Mouse (Mus musculus) brain, embryonic 14.5 days (tissue): ENCODE measurements around the gene Clba1.

Experiments
- CTCF ChIP-seq: fragments of 200-500 bp; IDR thresholded peaks from 2 replicates; pipeline ENCODE4 v1.5.1; 2012; ENCODE audit warnings: inconsistent platforms, mild to moderate bottlenecking, moderate library complexity, borderline replicate concordance; ENCODE audit not compliant: insufficient read depth, insufficient read length; ENCODE audit errors: extremely low read depth
- POLR2A ChIP-seq: fragments of 200-500 bp; IDR thresholded peaks from 2 replicates; pipeline ENCODE4 v1.6.1; 2012; ENCODE audit warnings: mild to moderate bottlenecking, inconsistent platforms, borderline replicate concordance; ENCODE audit not compliant: poor library complexity, insufficient read depth, insufficient read length, severe bottlenecking; ENCODE audit errors: extremely low read depth

DNA sequence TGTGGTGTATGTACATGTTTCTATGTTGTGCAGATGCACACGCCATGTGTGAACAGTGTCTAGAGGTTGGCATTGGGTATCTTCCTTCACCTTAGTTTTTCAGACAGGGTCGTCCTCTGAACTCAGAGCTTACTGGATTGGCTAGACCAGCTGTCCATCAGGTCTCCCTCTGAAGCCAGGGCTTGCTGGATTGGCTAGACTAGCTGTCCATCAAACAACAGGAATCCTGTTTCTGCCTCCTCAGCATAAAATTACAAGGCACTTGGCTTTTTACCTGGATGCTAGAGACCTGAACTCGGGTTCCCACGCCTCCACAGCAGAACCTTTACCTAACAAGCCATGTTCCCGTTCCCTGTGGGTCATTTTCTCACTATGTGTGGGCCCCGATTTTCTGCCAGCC, 39.7 kb upstream of the Clba1 start:
- TF ChIP-seq CTCF (no peak), POLR2A (no peak)
